Mouse (Mus musculus) gastrocnemius, adult 8-10 months (tissue): ENCODE data around the gene Tmem54. TPM values are rescaled to one million over a fixed set of nuclear protein-coding genes. Genes with fewer than 3 reads are reported as not detected.

ENCODE experiments used
- DNase-seq, 2 experiments: peaks; one replicate each; pipeline ENCODE4 v3.0.0; 2022; ENCODE audit warnings: low spot score in 2 of 2
- total RNA-seq, 4 experiments: library from RNA; stranded (reverse); gene quantifications; 2 replicates each; pipeline ENCODE4 v1.2.4; 2022

The Tmem54 gene
- total RNA-seq, 4 experiments from 2014 or later = not detected

GRCm38 (mm10) chr4:129097006-129097405 is 8.3 kb upstream of the Tmem54 start:
- no peak for DNase-seq

GRCm38 (mm10) chr4:129102133-129102829 is 3.1 kb upstream of the Tmem54 start:
- DNase-seq = no peak

- DNase-seq = no peak
Observed at GRCm38 (mm10) chr4:129106073-129106472, 725 bp downstream of the Tmem54 start.

- DNase-seq = no peak
Observed at GRCm38 (mm10) chr4:129107348-129107899, 2.1 kb downstream of the Tmem54 start.

GRCm38 (mm10) chr4:129108624-129109023 is 3.3 kb downstream of the Tmem54 start:
- DNase-seq = no peak

GRCm38 (mm10) chr4:129110804-129111203 is 5.5 kb downstream of the Tmem54 start:
- DNase-seq = no peak

GRCm38 (mm10) chr4:129111350-129111749 is 6.0 kb downstream of the Tmem54 start:
- DNase-seq = no peak

- no peak for DNase-seq
Observed at GRCm38 (mm10) chr4:129112231-129112630, 6.9 kb downstream of the Tmem54 start.

GRCm38 (mm10) chr4:129113083-129113988 is 8.0 kb downstream of the Tmem54 start:
- no peak for DNase-seq

GRCm38 (mm10) chr4:129116703-129117102 is 11.4 kb downstream of the Tmem54 start:
- DNase-seq = no peak

- no peak for DNase-seq
Observed at GRCm38 (mm10) chr4:129117720-129118510, 12.6 kb downstream of the Tmem54 start.

- no peak for DNase-seq
Observed at GRCm38 (mm10) chr4:129119708-129120107, 14.4 kb downstream of the Tmem54 start.

- no peak for DNase-seq
Observed at GRCm38 (mm10) chr4:129120520-129121445, 15.4 kb downstream of the Tmem54 start.

GRCm38 (mm10) chr4:129121569-129122086 is 16.3 kb downstream of the Tmem54 start, which contains the start of gene Hpca:
Gene Hpca (minus strand): TSS chr4:129122036.
- DNase-seq = no peak

GRCm38 (mm10) chr4:129122107-129122506 is 16.8 kb downstream of the Tmem54 start:
- no peak for DNase-seq

GRCm38 (mm10) chr4:129122719-129123118 is 17.4 kb downstream of the Tmem54 start:
- no peak for DNase-seq

- DNase-seq = no peak
Observed at GRCm38 (mm10) chr4:129124652-129125146, 19.4 kb downstream of the Tmem54 start.

- DNase-seq = peak in 1 of 2 experiments; percentile 31
Observed at GRCm38 (mm10) chr4:129125736-129126451, 20.5 kb downstream of the Tmem54 start.
